Mouse (Mus musculus): Measurements from ENCODE around the gene Lcor.

Gene Lcor

DNA sequence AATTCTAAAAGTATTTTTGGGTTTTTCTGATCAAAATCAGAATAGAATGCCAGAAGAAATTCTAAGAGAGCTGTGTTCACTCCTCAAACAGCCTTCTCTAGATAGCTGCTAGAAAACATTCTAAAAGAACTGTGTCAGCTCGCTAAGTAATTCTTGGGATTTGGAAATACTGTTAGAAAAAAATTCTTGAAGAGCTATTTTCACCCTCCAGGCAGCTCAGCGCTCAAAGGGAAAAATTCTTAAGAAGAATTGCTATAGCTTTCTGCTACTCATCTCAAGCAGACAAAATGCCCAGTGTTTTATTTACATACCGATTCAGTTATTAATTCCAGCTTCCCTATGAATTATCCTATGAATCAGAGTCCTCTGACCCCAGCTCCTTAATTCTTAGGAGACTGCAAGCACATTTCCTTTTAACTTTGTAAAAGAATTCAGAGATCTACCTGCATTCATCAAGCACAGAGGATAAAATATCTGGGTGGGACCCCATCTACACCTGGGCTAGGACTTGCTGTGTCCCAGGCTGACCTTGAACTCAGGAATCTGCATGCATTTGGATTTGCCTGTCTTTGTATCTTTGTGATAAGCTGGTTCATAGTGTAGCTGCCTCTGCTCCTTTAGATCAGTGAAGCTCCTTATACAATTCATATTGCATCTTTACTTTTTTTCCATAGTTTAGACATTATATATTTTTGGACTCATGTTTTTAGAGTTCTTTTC, 5.7 kb upstream of the Lcor start:
- WGBS = 40% methylated on average over 3 of the region's 3 CpGs

DNA sequence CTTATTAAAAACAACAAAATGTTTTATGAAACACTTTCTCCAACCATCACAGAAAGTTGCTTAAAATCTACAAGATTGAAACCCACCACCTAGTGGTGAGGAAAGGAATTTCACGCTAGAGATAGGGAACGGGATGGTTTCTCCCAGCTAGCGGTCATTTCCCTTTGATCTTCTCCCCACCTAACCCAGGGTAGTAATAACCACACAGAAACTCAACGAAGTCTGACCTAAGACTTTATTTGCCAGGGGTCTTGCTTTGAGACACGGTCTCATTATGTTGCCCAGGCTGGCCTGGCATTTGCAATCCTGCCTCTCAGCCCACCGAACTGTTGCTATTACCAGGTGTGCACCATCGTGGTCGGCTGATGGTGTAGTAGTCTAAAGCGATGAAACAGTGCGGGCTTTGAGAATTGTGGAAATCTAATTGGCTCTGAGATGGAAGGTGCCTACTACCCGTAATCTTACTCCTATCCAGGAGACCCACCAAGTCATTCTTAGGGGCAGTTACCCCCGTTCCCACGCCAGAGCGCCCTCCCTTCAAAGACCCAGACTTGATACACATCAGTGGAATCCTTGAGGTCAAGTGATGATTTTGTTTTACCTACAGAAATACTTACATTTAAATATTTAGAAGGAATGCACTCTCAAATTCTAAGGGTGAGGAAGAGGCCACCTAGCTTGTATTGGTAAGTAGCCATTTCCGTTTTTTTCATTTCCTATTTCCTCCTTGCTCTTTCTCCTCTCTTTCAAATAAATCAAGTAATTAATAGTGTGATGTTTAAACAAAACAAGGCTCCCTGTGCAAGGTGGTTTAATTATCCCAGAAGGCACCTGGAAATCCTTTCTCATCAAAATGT, 1.2 kb upstream of the Lcor start:
- WGBS = 10% methylated on average over 15 of the region's 15 CpGs

DNA sequence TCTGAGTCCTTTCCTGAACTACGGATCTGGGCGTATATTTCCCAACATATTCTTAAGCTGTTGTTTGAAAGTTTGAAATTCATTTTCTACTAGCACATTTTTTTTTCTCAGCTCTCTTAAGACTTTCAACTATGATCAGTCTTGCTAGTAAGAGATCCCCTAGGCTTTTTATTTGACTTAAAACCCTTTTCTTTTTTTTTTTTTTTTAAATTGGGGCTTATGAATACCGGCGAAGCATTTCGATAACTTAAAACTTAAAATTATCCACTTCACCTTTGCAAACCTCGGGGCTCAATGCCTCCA, 599 bp upstream of the Lcor start:
- 1% methylated on average over 6 of the region's 6 CpGs for WGBS

GRCm38 (mm10) chr19:41482909-41483444, 540 bp downstream of the Lcor start:
- 1% methylated on average over 82 of the region's 91 CpGs for WGBS

- 2% methylated on average over 30 of the region's 30 CpGs for WGBS
Measured at GRCm38 (mm10) chr19:41483445-41484040, 1.1 kb downstream of the Lcor start.

- WGBS = 19% methylated on average over 5 of the region's 5 CpGs
Measured at GRCm38 (mm10) chr19:41484361-41484760, 1.9 kb downstream of the Lcor start.

DNA sequence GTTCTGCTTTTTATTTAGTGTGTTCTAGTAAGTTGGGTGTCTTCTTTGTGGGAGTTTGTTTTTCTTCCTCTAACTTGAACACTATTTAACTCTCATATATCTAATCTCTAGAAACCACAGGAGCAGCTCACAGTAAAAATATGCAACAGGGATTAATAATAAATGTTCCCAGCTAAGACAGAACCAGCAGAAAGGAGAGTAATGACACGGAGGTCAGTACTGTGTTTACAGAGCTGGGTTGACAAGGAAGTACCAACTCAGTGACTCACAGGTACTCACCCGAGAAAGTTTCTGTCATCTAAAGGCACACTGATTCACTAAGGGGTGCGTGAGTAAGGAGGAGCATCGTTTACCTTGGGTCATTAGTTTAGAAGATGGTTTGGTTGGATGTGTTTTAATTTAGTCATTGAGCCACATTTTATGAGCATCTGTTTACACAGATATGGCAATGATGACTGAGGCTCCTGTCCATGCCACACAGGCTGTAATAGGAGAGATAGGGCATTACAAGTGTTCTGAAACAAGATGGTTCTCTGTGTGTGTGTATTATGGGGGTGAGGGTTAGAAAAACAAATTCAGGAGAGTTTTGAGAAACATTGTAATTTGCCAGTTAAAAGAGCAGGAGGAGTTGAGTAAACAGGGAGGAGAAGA, 13.1 kb downstream of the Lcor start:
- WGBS = 65% methylated on average over 4 of the region's 4 CpGs

- 82% methylated on average over 8 of the region's 8 CpGs for WGBS
Measured at GRCm38 (mm10) chr19:41507872-41508271, 25.4 kb downstream of the Lcor start.

- WGBS = 94% methylated on average over 1 of the region's 1 CpGs
Measured at GRCm38 (mm10) chr19:41514836-41515235, 32.4 kb downstream of the Lcor start.

- 89% methylated on average over 1 of the region's 1 CpGs for WGBS
Measured at GRCm38 (mm10) chr19:41515549-41515948, 33.1 kb downstream of the Lcor start.

DNA sequence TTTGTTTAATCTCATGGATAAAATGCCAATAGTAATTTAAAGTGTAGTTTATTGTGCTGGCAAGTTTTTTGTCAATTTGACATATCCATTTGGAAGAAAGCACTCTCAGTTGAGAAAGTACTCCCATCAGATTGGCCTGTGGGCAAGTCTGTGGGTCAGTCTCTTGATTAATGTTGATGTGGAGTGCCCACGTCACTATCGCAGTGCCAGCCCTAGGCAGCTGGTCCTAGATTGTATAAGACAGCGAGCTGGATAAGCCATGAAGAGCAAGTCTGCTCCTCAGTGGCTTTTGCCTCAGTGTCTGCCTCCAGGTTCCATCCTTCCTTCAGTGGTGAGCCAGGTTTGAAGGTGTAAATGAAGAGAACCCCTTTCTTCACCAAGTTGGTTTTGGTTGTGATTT, 34.6 kb downstream of the Lcor start:
- WGBS = 83% methylated on average over 3 of the region's 3 CpGs

GRCm38 (mm10) chr19:41519121-41519520, 36.7 kb downstream of the Lcor start:
- 70% methylated on average over 6 of the region's 6 CpGs for WGBS

GRCm38 (mm10) chr19:41522246-41522645, 39.8 kb downstream of the Lcor start:
- WGBS = 34% methylated on average over 2 of the region's 2 CpGs

GRCm38 (mm10) chr19:41523798-41524563, 41.5 kb downstream of the Lcor start:
- 64% methylated on average over 3 of the region's 3 CpGs for WGBS

- WGBS = 66% methylated on average over 3 of the region's 3 CpGs
Measured at GRCm38 (mm10) chr19:41529169-41529568, 46.7 kb downstream of the Lcor start.

DNA sequence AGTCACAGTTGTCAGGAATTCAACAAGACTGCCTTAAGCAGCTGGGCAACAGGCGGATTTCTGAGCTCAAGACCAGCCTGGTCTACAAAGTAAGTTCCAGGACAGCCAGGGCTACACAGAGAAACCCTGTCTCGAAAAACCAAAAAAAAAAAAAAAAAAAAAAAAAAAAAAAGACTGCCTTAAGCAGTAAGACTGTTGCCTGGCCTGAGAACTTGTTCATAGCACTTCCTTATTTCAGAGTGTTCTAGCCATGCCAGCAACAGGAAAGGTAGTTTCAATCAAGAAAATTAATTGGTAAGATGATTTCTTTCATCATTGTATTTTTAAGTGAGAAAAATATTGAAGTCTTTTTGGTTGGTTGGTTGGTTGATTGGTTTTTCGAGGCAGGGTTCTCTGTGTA, 51.6 kb downstream of the Lcor start:
- 88% methylated on average over 3 of the region's 3 CpGs for WGBS

DNA sequence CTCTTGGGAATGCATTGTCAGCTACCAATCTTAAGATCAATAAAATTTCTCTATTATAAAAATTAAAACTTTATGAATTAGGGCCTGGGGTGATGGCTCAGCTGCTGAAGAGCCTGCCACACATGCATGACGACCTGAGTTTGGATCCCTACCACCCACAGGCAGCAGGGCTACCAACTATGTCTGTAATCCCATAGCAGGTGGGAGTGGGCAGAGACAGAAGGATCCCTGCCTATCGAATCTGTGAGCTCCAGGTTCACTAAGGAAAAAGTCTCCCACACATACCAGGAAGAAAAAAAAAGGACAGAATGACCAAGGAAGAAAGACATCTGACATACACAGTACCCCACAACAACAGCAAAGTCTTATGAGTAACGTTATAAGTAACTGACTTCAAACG, 74.5 kb downstream of the Lcor start:
- 62% methylated on average over 4 of the region's 4 CpGs for WGBS

DNA sequence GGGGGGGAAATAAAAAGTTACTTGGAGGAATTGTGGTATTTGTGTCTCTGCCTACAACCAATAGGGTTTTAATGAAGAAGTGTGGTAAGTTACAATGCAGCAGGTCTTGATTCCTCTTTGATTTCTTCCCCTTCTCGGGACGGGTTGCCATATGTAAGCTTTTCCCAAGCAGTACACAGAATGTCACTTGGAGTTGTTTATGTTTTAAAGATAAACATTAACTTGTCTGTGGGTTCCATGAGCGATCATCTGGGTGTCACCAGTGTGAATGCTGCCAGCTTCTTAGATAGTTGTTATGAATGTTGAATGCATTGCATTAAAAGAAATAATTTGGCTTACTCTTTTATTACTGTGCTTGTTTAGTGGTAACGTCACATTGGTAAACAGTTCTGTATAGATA, 75.1 kb downstream of the Lcor start:
- 69% methylated on average over 4 of the region's 4 CpGs for WGBS

- 85% methylated on average over 9 of the region's 9 CpGs for WGBS
Measured at GRCm38 (mm10) chr19:41558891-41559486, 76.6 kb downstream of the Lcor start.

- WGBS = 96% methylated on average over 3 of the region's 3 CpGs
Measured at GRCm38 (mm10) chr19:41560856-41561255, 78.4 kb downstream of the Lcor start.

- 63% methylated on average over 2 of the region's 2 CpGs for WGBS
Measured at GRCm38 (mm10) chr19:41568791-41569190, 86.4 kb downstream of the Lcor start.

Data from cerebral cortex, adult 2 months (tissue).